Mouse (Mus musculus) right cerebral cortex, postnatal 14 days (tissue): ENCODE measurements around the gene Fam171a2.
A peak's percentile ranks its signal among the peaks of the same experiment; 100 is the strongest.

Experiments
- DNase-seq: peaks from one replicate; pipeline ENCODE4 v3.0.0; 2022

The Fam171a2 gene

DNA sequence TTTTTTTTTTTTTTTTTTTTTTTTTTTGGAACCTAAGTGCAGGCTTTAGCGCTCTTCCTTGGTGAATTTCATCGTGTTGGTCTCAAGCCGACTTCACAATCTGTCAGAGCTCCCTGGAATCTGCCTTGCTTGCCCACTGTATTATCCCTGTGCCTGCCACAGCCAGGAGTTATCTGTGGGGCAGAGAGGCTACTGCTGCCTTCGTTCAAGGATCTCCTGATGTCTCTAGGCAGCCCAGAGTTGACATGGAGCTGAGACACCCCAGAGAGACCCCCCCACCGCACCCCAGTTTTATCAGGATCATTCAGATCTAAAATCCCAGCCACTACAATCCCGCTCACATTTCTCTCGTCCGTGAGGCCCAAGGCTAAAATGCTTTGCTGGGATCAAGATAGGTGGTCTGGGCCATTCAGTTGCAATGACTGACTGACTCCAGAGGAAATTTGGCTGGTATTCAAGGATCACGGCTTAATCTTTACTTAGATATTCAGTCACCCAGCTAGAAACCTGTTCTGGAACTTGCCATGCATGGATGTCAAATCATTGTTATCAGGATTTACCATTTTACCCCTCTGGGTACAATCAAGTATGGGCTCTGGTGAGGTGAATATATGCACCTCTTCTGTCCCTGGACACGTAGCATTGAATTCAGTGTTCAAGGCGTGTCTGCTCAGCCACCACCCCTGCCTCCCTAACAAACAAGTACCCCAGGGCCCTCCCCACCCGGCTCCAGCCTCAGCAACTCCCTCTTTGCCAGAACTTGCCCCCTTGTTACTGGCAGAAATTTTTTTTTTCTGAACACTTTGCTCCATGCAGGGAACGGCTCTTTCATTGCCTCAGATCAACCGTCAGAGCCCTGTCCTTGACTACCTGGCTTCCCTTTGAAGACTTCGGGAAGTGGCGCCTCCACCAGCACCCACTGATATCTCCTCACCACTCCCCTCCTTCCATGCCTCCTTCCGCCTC is 1.8 kb upstream of the Fam171a2 start:
- DNase-seq: no peak

DNA sequence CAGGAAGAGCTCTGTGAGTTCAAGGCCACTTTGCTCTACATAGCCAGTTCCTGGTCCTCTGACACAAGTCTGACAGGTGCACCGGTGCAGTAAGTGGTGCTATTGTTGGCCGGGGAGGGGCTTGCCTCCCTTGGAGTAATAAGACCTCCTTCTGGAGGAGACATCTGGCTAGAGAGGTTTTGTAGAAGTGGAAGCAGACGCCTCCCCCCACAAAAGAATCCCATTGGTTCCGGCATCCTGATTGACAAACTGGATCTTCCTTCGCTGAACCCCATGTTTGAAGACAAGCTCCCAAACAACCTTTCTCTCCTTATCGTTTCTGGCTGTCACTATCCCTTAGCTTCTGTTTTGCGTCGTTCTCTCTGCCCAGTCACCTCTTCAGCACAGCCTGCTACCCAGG is 845 bp upstream of the Fam171a2 start:
- DNase-seq: no peak

DNA sequence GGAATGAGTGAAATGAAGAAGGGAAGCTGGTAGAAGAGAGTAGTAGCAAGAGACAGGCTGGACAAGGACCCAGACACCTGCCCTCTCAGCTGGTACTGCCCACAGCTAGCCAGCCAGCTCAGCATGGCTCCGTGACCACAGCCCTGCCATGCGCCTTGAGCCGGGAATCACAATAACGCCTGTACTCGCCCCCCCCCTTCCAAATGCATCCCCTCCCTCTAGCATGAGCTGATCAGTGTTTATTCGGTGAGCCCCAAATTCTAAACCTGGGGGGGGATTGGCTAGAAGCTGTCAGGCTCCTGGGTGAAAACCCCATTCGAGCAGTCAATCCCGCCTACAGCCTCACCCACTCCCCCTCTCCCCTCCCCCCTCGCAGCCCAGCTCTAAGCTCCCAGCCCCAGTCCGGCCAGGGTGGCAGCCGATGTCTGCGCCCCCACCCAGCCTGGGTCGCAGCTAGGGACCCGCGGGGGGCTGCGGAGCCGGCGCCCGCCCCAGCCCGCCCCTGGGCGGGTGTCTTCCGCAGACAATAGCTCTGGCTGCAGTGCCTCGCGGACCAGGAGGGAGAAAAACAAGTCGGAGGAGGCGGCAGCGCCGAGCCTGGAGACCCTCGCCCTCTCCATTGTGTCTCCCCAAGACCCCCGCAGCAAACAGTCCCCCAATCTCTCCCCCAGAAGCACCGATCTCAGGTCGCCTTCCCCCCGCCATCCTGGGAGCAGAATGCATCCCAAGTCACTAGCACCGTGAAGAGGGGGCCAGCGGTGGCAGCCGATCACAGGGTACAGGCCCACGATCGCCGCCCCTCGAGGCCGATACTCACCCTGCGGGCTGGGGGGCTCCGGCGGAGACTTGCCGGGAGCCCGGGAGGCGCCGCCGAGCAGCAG is 661 bp downstream of the Fam171a2 start:
- no peak for DNase-seq

DNA sequence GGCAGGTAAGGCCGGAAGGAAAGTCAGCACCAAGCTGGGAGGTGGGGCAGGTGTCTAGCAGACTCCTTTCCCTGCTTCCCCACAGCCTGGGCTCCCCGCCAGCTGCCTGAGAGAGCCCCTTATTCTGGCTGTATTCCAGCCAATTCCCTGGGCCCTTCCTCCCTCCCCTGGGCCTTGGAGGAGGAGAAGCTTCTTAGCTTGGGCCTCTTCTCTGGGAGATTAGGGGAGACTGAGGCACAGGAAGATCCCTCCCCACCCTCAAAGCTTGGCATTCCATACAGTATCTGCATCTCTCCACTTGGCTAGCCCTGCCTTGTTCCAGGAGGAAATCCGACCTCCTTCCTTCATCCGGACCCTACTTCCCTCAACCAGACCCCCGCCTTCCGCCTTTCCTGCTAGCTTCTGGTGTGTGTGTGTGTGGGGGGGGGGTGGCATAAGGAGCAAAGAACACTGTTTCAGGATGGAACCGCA is 1.6 kb downstream of the Fam171a2 start:
- no peak for DNase-seq

DNA sequence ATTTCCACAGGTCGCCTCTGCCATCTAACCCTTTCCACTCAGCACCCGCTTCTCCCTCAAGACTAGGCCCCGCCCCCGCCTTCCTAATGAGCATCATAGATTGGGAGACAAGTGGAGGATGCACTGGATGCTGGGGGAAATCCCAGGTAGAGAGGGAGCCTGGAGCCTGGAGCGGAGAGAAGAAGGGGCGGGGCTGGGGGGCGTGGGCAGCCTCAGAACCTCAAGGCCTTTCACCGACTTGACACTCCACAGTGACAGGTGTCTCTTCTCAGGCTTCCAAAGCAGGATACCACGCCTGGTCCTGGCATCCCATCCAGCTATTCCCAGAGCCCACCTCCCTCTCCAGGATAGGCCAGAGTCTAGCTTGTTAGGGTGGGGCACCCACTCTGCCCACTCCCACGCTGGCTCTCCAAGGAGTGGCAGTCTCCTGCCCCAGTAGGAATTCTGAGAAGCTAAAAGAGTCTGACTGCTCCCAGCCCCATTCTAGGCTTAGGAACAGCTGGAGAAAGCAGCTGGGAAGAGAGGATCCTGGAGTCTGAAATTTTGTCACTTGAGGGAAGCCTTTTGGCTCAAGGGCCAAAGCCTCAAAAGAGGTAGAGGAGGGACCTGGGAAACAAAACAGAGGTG is 2.1 kb downstream of the Fam171a2 start:
- DNase-seq: no peak

DNA sequence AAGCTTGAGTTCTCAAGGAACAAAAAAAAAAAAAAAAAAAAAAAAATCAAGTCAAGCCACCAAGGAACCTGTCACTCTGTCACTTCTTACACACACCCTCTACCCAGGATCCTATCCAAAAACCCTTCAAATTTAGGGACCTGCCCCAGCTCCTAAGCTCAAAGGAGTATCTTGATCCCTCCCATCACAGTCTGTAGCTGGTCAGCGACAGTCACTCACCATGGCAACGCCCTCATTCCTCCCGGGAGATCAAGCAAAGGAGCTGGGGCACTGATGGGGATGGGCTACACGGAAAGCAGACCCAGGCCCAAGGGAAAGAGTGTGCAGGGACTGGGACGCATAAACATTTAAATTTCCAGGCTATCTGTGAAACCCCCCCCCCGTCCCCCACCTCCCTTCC is 2.7 kb downstream of the Fam171a2 start:
- no peak for DNase-seq

DNA sequence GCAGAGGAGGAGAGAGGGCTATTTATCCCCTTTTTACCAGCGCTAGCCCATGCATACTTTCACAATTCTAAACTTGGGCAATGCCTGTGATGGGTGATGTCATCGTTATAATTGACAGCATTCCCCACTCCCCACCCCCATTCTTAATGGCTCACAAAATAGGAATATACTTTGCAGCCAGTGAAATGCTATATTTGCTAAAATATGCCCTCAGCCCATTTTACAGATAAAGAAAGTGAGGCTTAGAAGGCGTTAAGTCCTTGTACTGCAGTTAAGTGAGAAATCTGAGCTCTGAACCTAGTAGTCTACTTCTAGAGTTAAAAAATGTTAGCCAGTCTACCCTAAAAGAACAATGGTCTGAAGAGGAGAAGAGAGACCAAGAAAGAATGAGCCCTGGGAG is 3.2 kb downstream of the Fam171a2 start:
- DNase-seq: no peak

DNA sequence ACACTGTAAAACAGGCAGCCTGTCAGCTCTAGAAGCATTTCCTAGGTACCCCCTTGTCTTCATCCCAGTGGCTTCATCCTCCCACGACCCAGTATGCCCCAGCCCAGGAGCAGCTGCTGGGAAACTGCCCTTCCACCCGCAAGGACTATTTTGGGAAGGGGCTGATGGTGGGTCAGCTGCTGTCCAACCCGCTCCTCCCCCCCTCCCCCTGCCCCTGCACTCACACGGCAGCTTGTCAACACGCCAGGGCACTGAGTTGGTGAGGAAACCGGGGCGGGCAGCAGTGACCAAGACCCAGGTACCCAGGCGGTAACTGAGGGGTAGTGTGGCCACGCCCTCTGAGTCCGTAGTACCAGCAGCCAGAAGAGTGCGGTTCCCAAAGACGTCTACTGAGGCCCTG is 3.7 kb downstream of the Fam171a2 start:
- DNase-seq: no peak

DNA sequence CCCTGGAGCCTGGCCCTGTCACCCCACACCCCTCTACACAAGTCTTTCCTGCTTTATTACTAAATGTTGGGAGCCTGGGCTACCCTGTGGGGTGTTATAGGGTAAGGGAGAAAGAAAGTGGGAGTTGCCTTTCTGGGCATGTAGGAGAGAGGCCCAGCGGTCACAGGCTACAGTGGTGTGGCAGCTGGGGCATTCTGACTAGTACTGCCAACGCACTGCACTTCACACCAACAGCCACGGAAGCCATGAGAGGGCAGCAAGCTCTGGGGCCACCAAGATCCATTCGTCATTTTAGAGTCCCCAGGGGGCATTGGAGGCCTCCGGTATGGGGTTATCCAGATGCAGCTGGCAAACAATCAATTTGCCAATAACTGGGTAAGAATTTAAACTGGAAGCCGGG is 5.4 kb downstream of the Fam171a2 start:
- DNase-seq: no peak

DNA sequence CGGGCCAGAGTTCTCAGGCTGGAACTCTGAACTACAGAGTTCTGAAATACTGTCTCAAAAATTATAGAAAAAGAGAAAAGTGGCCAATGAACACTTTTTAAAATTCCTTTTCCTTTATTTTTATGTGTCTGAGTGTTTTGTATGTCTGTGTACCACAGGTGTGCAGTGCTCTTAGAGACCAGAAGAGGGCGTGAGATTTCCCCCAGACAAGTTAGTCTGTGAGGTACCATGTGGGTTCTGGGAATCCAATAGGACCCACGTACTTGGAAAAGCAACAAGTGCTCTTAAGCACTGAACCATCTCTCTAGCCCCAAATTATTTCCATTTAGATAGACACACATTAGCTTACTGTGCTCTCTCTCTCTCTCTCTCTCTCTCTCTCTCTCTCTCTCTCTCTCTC is 6.0 kb downstream of the Fam171a2 start:
- DNase-seq: no peak

DNA sequence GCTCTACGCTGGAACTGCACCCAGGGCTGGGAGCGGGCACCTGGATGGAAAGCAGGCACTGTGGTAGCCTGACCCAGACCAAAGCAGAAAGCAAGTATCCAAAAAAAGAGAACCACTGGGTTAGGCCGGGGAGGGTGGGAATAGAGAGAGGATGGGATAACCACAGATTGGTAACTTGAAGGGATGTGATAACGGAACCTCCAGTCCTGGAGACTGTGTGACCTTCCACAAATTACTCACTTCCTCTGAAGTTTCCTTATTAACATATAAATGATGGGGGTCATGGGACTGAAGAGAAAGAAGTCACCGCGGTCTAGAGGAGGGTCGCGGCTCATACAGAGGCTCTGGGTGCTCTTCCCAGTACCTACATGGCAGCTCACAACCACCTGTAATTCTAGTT is 7.2 kb downstream of the Fam171a2 start:
- no peak for DNase-seq

DNA sequence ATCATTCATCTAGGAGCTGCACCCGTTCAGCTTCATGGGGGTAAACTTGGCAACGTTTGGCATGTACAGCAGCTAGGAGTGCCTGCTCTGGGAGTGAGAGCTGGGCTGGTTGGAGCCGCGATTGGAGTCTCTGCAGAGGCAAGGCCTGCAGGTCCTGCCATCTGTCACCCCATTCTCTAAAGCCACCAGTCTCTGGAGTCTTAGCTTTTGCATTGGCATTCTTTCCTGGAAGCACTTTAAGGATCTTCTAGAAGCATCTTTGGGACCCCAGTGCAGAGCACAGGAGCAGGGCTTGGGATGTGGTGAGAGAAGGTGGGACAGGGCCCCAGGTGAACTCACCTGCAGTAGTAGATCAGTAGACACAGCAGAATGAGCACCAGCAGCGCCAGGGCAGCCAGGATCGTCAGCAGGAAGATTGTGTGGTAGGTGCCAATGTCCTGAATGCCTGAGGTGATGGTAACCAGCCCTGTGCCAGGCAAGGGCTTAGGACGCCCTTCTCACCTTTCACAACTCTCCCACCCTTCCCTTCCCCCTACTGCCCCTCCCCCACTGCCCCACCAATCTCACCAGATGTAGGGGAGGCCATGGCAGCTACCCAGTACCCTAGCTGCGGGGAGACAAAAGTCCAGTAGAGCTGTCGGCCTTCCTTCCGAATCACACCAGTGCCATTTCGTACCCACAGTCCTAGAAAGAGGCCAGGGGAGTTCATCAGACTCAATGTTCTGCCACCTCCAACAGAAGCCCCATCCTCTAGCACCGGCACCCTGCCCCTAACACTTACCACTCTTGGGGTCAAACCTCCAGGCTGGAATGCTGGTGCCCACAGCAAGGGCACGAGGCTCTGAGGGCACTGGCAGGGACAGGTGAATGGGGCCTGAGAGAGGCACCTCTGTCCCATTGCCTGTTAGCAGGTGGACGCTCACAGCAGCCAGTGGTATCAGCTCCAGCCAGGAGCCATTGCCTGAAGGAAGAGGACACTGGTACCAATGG is 8.1 kb downstream of the Fam171a2 start:
- DNase-seq: no peak

DNA sequence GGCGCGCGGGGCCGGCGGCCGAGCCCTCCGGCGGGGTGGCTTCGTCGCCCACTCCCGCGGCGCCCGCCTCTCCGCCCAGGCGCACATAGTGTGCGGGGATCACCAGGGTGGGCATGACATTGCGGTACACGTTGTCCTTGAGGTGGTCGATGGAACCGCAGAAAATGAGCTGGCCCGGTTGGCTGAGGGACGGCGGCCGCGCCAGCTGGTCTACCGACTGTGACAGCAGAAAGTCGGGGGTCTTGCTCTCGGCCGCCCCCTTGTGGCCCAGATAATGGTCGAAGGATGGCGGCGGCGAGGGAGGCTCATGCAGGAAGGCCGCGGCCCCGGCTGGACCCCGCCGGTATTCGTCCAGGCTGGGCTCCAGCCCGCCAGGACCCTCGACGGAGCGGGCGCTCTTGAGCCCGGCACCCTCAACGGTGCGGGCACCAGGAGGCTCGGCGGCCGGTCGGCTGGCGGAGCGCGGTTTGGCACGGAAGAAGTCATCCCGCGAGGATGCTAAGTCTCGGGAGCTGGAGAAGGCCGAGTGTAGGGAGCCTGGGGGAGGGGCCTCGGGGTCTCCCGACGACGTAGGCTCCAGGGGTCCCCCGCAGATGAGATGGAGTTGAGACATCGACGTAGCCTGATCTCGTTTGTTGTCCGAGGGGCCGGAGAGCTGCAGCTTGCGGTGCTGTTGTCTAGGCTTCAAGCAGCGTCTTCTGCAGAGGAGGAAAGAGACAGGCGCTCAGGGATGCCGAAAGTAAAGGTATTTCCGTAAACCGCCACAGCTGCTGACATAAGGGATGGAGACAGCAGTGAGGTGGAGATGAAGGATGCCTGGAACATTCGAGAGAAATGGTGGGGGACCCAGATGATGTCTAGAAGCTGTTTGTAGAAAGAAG is 9.0 kb downstream of the Fam171a2 start:
- DNase-seq: peak; percentile 91

DNA sequence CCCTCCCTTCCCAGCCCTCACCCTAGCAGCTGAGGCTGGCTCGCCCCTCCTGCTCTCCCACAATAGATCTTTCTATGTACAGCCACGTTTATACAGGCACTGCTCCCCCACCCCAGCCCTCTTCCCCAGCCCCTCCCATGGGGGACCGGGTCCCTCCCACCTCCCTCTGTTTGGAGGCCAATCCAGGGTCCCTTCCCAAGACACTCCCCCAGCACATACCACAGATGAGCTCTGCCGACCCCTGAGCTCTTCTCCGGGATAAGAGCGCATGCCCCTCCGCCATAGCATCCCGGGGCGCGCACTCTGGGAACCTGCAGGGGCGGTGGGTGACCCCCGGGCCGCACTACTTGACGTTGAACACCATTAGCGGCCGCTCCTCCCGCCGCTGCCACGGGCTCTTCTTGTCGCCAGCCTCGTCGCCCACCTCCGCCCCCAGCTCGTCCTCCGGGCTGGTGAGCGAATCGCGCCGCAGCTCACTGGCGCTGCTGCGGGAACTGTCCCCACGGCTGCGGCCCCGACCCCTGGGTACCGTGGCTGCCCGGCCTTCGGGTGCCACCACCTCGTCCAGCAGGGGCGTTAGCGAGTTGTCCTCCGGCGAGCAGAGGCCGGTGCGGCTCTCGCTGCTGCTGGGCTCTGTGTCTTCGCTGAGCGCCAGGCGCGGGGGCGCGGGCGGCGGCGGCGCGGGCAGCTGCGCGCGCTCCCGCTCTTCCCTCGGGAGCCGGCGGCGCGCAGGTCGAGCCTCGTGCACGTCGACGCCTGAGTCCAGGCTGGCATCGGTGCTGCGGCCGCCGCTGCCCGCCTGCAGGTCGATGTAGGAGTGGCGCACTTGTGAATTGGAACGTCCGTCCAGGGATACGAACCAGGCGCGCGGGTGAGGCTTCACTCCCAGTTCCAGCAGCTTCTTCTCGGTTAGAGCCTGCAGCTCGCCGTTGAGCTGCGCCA is 10.1 kb downstream of the Fam171a2 start:
- peak; percentile 76 for DNase-seq

DNA sequence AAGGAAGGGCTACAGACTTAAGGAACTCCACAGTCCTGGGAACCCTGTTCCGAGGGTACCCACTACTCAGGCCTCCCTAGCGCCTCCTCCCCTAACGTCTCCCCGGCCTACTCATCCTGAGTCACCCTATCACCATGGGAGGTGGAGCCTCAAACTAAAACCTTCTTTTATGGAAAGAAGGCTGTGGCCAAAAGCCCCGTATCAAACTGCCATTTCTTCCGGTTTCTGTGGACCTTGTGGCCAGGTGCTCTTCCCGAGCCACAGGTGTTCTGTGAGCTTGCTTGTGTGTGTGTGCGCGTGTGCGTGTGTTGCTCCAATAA is 11.1 kb downstream of the Fam171a2 start:
- no peak for DNase-seq

DNA sequence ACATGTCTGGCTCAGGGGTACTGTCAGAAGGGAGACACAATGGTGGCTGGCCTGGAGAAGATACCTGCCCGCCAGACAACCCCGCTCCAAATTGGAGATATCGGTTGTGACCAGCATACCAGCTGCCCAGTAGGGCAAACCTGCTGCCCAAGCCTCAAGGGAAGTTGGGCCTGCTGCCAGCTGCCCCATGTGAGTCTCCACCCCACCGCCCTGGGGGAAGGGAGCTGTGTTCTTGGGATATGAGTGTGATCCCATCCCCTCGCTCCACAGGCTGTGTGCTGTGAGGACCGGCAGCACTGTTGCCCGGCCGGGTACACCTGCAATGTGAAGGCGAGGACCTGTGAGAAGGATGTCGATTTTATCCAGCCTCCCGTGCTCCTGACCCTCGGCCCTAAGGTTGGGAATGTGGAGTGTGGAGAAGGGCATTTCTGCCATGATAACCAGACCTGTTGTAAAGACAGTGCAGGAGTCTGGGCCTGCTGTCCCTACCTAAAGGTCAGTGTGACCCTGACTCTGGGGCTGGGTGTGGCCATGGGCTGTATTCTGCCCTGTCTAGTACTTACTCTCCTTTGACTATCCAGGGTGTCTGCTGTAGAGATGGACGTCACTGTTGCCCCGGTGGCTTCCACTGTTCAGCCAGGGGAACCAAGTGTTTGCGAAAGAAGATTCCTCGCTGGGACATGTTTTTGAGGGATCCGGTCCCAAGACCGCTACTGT is 11.6 kb downstream of the Fam171a2 start:
- no peak for DNase-seq

DNA sequence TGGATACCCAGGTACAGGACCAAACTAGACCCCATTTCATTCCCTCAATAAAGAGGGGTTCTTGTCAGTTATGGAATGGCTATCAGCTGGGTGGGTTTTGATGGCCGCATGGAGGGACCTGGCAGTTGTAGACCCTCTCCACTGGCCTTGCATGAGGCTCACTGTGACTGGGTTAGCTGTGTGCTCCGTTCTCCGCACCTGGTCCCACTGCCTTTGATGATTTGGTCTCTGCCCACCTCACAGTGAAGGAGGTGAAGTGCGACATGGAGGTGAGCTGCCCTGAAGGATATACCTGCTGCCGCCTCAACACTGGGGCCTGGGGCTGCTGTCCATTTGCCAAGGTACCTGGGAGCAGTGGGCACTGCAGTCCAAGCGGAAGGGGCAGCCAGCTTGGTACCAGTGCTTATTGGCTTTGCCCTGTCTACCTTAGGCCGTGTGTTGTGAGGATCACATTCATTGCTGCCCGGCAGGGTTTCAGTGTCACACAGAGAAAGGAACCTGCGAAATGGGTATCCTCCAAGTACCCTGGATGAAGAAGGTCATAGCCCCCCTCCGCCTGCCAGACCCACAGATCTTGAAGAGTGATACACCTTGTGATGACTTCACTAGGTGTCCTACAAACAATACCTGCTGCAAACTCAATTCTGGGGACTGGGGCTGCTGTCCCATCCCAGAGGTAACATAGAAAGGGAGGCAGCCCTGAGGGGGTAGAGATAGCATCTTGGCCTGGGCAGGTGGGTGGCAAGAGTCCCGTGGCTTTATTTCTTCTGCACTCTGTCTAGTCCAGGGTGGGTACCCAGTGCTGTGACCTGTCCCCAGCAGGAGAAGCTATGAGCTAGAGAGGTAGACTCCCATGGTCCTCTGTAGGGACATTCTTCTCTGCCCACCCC is 12.4 kb downstream of the Fam171a2 start:
- DNase-seq: no peak

DNA sequence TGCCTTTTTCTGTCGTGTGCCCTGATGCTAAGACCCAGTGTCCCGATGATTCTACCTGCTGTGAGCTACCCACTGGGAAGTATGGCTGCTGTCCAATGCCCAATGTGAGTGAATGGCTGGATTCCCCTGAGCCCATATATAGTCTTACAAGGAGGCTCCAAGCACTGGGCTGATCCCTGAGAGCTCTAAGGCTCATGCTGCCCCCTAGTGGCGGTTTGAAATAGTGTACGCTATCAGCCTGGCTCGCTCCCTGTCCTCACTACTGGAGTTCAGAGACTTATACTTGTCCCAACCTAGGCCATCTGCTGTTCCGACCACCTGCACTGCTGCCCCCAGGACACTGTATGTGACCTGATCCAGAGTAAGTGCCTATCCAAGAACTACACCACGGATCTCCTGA is 13.1 kb downstream of the Fam171a2 start:
- DNase-seq: peak; percentile 91
